7 mouse cellular contexts compared by ENCODE assay signal in genomic region chr14:23885539-23885938, GRCm38 (mm10).
DNase-seq lines count a peak whose midpoint lies in the region; ATAC-seq lines count a peak whose summit lies in the region.

No protein-coding gene starts in this region.

- H3K27me3 ChIP-seq in midbrain, embryonic 10.5 days (ENCODE audit: low read depth, poor library complexity, severe bottlenecking), result no peaks in the 10 kb centered on the region; the same call in 1 of the 2 replicates

- peak; percentile 74 for DNase-seq in urinary bladder, postnatal 14 days (ENCODE audit: low spot score)
- DNase-seq in urinary bladder, adult 2 months (ENCODE audit: low spot score), result no peak
- DNase-seq in gastrocnemius, postnatal 10 days, result peak; percentile 51
- peak; percentile 52 to 54 for DNase-seq in layer of hippocampus, postnatal 10 days (ENCODE audit: low spot score in 2 of 2)
- DNase-seq in right cerebral cortex, postnatal 14 days, result peak; percentile 66
- no peak for DNase-seq in midbrain, embryonic 10.5 days (ENCODE audit: low spot score)

- 71% methylated on average over 6 of the region's 6 CpGs for WGBS in midbrain, embryonic 10.5 days

- no peak for ATAC-seq in monocyte, adult 5-6 weeks (replicated peaks; ENCODE audit: insufficient number of reproducible peaks, low FRiP score, low TSS enrichment, poor library complexity, severe bottlenecking)

- H3K9me3 ChIP-seq in midbrain, embryonic 10.5 days (replicated peaks), result no peaks in the 10 kb centered on the region

- no peaks in the 10 kb centered on the region for H3K36me3 ChIP-seq in midbrain, embryonic 10.5 days

- H3K4me1 ChIP-seq in midbrain, embryonic 10.5 days, result no peaks in the 10 kb centered on the region

- H3K27ac ChIP-seq in midbrain, embryonic 10.5 days (replicated peaks), result no peak overlapping the region

- no peak overlapping the region for H3K4me3 ChIP-seq in midbrain, embryonic 10.5 days

Comparison
In these comparisons a context has a peak if more than half of its experiments do, and no peak if none do; other contexts are left out.
1. DNase-seq: peak in urinary bladder, postnatal 14 days (single experiment), gastrocnemius, postnatal 10 days (single experiment), layer of hippocampus, postnatal 10 days (2 of 2) and right cerebral cortex, postnatal 14 days (single experiment); none in urinary bladder, adult 2 months (single experiment) and midbrain, embryonic 10.5 days (single experiment).